Mouse (Mus musculus) ES-E14 (cell line): ENCODE data around the gene Slc25a39. TPM values are rescaled to one million over a fixed set of nuclear protein-coding genes. Genes with fewer than 3 reads are reported as not detected.

Experiments
- DNase-seq: peaks from one replicate; pipeline ENCODE4 v3.0.0-alpha.2; 2013; ENCODE audit warnings: low read depth, low spot score
- H3K27ac ChIP-seq: 2 replicates; pipeline ENCODE4 v1.5.1; 2012; ENCODE audit warnings: low read depth, mild to moderate bottlenecking, low read length, moderate library complexity, mixed read lengths; ENCODE audit not compliant: poor library complexity, insufficient read depth, severe bottlenecking
- H3K36me3 ChIP-seq: 2 replicates; pipeline ENCODE4 v1.6.1; 2012; ENCODE audit warnings: mild to moderate bottlenecking, low read length, moderate library complexity, mixed read lengths; ENCODE audit not compliant: control insufficient read depth, poor library complexity, insufficient read depth, severe bottlenecking
- H3K4me1 ChIP-seq, 2 experiments: fragments of 150-350 bp in 1 of 2; sonication (generic) in 1 of 2; 2 replicates each; pipeline ENCODE4 v1.6.1; 2012; ENCODE audit warnings: low read length in 2 of 2, mild to moderate bottlenecking in 1 of 2, mixed read lengths in 1 of 2; ENCODE audit not compliant: control insufficient read depth in 2 of 2, insufficient read depth in 2 of 2, poor library complexity in 1 of 2
- H3K4me3 ChIP-seq, 2 experiments: fragments of 150-350 bp in 1 of 2; sonication (generic) in 1 of 2; 2 replicates each; pipeline ENCODE4 v1.5.1; 2012; ENCODE audit warnings: low read length in 2 of 2, low read depth in 1 of 2, mild to moderate bottlenecking in 1 of 2, mixed read lengths in 1 of 2; ENCODE audit not compliant: insufficient read depth in 1 of 2, poor library complexity in 1 of 2, severe bottlenecking in 1 of 2
- H3K9ac ChIP-seq: 2 replicates; pipeline ENCODE4 v1.6.1; 2012; ENCODE audit warnings: low read depth, mild to moderate bottlenecking, low read length, mixed read lengths; ENCODE audit not compliant: poor library complexity, insufficient read depth, severe bottlenecking
- H3K9me3 ChIP-seq: fragments of 150-350 bp; sonication (generic); 2 replicates; pipeline ENCODE4 v1.6.1; 2012; ENCODE audit warnings: low read depth, mild to moderate bottlenecking, low read length; ENCODE audit not compliant: control insufficient read depth, insufficient read depth
- CHD2 ChIP-seq: IDR thresholded peaks from 2 replicates; pipeline ENCODE4 v1.6.1; 2014; ENCODE audit warnings: mild to moderate bottlenecking, low read depth, low read length, inconsistent platforms
- HCFC1 ChIP-seq: IDR thresholded peaks from 2 replicates; pipeline ENCODE4 v1.6.1; 2012; ENCODE audit warnings: low read length, inconsistent platforms, borderline replicate concordance; ENCODE audit not compliant: insufficient read depth
- MAFK ChIP-seq: IDR thresholded peaks from 2 replicates; pipeline ENCODE4 v1.6.1; 2014; ENCODE audit warnings: mild to moderate bottlenecking, low read depth, low read length, inconsistent platforms; ENCODE audit not compliant: insufficient read depth
- ZC3H11A ChIP-seq: IDR thresholded peaks from 2 replicates; pipeline ENCODE4 v1.6.1; 2012; ENCODE audit warnings: low read depth, mild to moderate bottlenecking, inconsistent platforms, low read length, borderline replicate concordance
- ZNF384 ChIP-seq: IDR thresholded peaks from 2 replicates; pipeline ENCODE4 v1.6.1; 2012; ENCODE audit warnings: low read depth, low read length, inconsistent platforms
- in situ Hi-C, 2 experiments: fragments of 600-800 bp; cut with MboI; formaldehyde crosslinking; loops; one replicate each; pipeline ENCODE4 v1.15.1; 2025; ENCODE audit warnings: low sequenced_read_pairs in 2 of 2, inconsistent platforms in 1 of 2; ENCODE audit not compliant: unreplicated experiment in 2 of 2
- total RNA-seq: library from RNA; depleted of rRNA; stranded (reverse); fragments of 300-350 nt; gene quantifications from 2 replicates; pipeline ENCODE4 v1.2.3, GENCODE M21; 2012

The Slc25a39 gene
- total RNA-seq, 1 experiment, result 152 TPM

DNA sequence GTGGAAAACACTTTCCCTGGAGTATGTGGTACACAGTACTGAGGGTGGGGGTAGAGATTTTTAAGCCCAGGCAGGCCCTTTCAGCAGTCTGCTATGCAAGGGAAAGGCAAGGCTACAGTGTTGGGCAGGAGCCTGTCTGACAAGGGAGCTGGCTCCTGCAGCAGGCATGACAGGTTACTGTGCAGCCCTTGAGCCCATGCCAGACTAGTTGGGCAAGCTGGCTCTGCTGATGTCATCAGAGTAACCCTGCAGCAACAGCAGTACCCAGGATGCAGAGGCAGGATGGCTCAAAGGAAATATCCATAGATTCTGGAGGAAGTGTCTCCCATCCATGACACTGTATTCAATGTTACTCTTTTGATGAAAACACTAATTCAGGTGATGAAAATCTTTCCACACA lies 11.1 kb upstream of the Slc25a39 start:
- no peaks in the 10 kb centered on the region for H3K36me3 ChIP-seq
- H3K9ac ChIP-seq, result no peak overlapping the region
- H3K4me1 ChIP-seq, result peaks cover 0 to 6% of the 10 kb centered on the region in 2 experiments; a peak in 2 of 4 replicates
- no peak overlapping the region for H3K27ac ChIP-seq
- in situ Hi-C loops, result no loop called here
- H3K4me3 ChIP-seq, result no peak overlapping the region
- H3K9me3 ChIP-seq, result no peaks in the 10 kb centered on the region
- DNase-seq, result no peak
- TF ChIP-seq MAFK (no peak), CHD2 (no peak), HCFC1 (no peak), ZC3H11A (no peak), ZNF384 (no peak)

DNA sequence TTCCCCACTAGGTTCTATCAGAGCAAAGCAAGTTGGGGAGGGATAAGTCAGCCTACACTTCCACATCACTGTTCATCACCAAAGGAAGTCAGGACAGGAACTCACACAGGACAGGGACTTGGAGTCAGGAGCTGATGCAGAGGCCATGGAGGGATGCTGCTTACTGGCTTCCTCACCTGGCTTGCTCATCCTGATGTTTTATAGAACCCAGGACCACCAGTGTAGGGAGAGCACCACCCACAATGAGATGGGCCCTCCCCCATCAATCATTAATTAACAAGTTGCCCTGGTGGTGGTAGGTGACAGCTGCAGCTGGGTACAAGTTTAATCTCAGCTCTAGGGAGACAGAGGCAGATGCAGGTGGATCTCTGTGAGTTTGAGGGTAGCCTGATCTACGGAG lies 9.4 kb upstream of the Slc25a39 start:
- in situ Hi-C loops, result no loop called here
- Histone ChIP-seq H3K36me3 (no peaks in the 10 kb centered on the region), H3K4me1 (peaks cover 0 to 6% of the 10 kb centered on the region in 2 experiments; a peak in 2 of 4 replicates), H3K9me3 (no peaks in the 10 kb centered on the region), H3K27ac (no peak overlapping the region), H3K9ac (no peak overlapping the region), H3K4me3 (no peak overlapping the region)
- no peak for TF ChIP-seq HCFC1
- TF ChIP-seq ZC3H11A, result no peak
- TF ChIP-seq ZNF384, result no peak
- TF ChIP-seq CHD2, result no peak
- TF ChIP-seq MAFK, result no peak
- DNase-seq, result no peak

DNA sequence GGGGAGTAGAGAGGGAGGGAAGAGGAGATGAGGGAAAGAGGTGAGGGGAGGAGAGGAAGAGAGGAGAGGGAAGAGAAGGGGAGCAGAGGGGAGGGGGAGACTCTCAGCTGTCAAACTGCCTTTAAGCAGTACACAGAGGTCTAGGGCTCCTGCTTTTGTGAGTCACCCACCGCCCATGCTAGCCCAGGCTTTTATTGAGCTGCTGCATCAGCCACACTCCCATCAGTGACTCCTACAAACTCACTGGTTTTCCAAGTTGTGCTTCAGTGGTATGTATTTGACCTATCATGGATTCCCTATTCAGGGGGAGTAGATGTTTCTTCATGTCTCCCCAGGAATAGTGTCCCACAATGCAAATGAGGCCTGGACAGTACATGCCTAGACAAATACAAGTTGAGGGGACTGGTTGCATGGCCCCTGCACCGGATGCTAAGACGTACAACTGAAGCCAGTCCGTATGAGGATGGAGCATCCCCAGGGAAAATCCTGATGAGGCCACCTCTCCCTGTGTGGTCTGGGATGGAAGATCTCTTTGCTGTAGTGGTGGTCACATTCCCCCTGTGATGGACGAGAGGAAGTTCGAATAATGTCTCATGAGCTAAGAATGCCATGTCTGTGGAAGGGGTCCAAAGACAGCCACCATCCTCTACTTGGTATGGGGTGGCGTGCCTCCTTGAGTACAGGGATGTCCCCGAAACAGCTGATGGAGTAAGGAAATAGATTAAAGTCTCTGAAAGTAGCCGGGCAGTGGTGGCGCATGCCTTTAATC lies 7.5 kb upstream of the Slc25a39 start:
- H3K4me1 ChIP-seq, result peaks cover 0 to 6% of the 10 kb centered on the region in 2 experiments; a peak in 2 of 4 replicates
- no peak overlapping the region for H3K4me3 ChIP-seq
- TF ChIP-seq HCFC1 (no peak), CHD2 (no peak), ZC3H11A (no peak), ZNF384 (no peak), MAFK (no peak)
- no peak overlapping the region for H3K9ac ChIP-seq
- H3K27ac ChIP-seq, result no peak overlapping the region
- in situ Hi-C loops, result no loop called here
- H3K36me3 ChIP-seq, result no peaks in the 10 kb centered on the region
- no peaks in the 10 kb centered on the region for H3K9me3 ChIP-seq
- no peak for DNase-seq

DNA sequence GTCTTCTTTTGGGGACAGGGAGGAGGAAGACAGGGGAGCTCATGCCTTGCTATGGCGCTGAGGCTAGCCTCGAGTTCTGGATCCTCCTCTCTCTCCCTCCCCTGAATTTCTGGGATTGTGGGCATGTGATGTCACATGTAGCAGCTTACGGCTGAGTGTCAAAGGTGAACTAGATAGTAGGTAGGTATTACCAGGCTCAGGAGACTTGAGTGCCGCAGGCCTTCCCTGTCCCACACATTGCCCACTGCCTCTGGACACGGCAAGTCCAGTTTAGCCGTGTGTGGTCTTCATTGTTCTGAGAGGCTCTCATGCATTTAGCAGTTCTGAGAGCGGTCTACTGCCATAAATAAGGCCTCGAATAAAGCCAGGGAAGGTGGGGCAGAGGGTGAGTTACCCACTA lies 5.3 kb upstream of the Slc25a39 start:
- TF ChIP-seq ZC3H11A, result no peak
- TF ChIP-seq MAFK, result no peak
- no peak for TF ChIP-seq HCFC1
- no peak for TF ChIP-seq CHD2
- TF ChIP-seq ZNF384, result no peak
- no peak overlapping the region for H3K9ac ChIP-seq
- in situ Hi-C loops, result loop anchor here (5.0 kb wide), 2 partner anchors 111 to 121 kb away; no protein-coding TSS in a partner anchor

More for the DNA sequence above, 5.3 kb upstream of the Slc25a39 start:
- Histone ChIP-seq H3K9me3 (no peaks in the 10 kb centered on the region), H3K4me1 (peaks cover 0 to 13% of the 10 kb centered on the region in 2 experiments; a peak in 2 of 4 replicates), H3K27ac (no peak overlapping the region), H3K36me3 (no peaks in the 10 kb centered on the region), H3K4me3 (no peak overlapping the region)
- no peak for DNase-seq
